Mouse (Mus musculus) spleen, adult 2 months (tissue): ENCODE data around the gene Tm6sf2.

Experiments used
- CTCF ChIP-seq: fragments of 200-500 bp; IDR thresholded peaks from 2 replicates; pipeline ENCODE4 v1.5.1; 2011; ENCODE audit warnings: mild to moderate bottlenecking, inconsistent platforms; ENCODE audit not compliant: insufficient read depth, insufficient read length, insufficient replicate concordance; ENCODE audit errors: extremely low read depth
- POLR2A ChIP-seq: fragments of 200-500 bp; IDR thresholded peaks from 2 replicates; pipeline ENCODE4 v1.6.1; 2011; ENCODE audit warnings: low read depth, low read length, inconsistent platforms

DNA sequence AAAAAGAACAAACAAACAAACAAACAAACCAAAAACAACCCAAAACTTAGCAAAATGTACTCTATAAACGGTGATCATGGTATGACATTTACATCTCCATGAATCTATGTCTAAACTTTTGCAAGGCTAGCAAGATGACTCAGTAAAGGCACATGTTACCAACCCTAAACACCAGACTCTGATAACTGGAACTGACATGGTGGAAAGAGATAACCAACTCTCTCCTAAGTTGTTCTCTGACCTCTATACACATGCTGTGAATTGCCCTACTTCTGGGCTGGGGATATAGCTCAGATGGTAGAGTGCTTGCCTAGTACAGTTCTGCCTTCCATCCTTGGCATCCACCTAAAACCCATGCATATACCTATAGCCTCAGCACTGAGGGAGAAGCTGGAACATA, 34.7 kb upstream of the Tm6sf2 start:
- TF ChIP-seq CTCF (no peak), POLR2A (no peak)
